Mouse (Mus musculus): Measurements from ENCODE around the gene Scaf1. TPM values are rescaled to one million over a fixed set of nuclear protein-coding genes. Genes with fewer than 3 reads are reported as not detected.
A peak's percentile ranks its signal among the peaks of the same experiment; 100 is the strongest.

The Scaf1 gene
- polyA plus RNA-seq, 1 experiment from 2014 or later = 42.1 TPM

- Histone ChIP-seq H3K4me1 (replicated peaks) (peaks cover 37% of the 10 kb centered on the region), H3K4me2 (peak overlapping the region; percentile 94; the same call in 1 of the 2 replicates), H3K9ac (replicated peaks) (no peak overlapping the region), H3K27me3 (no peaks in the 10 kb centered on the region), H3K4me3 (replicated peaks) (peak overlapping the region; percentile 19; the same call in 1 of the 2 replicates), H3K9me3 (no peaks in the 10 kb centered on the region), H3K36me3 (peaks cover 72% of the 10 kb centered on the region), H3K27ac (no peak overlapping the region)
- 78% methylated on average over 11 of the region's 11 CpGs for WGBS
- ATAC-seq (ENCODE audit: insufficient number of reproducible peaks, insufficient read depth, low FRiP score, low TSS enrichment, low read depth) = no peak
These were observed 16.4 kb downstream of the Scaf1 start for GRCm38 (mm10) chr7:44999753-45000152.

- Histone ChIP-seq H3K36me3 (peaks cover 72% of the 10 kb centered on the region), H3K27me3 (no peaks in the 10 kb centered on the region), H3K4me1 (replicated peaks) (peaks cover 33% of the 10 kb centered on the region), H3K4me3 (replicated peaks) (peak within 1 kb of the TSS; percentile 58), H3K4me2 (peak within 1 kb of the TSS; percentile 94), H3K27ac (peak within 1 kb of the TSS; percentile 90), H3K9me3 (no peaks in the 10 kb centered on the region), H3K9ac (replicated peaks) (peak within 1 kb of the TSS; percentile 79)
- no peak for ATAC-seq (ENCODE audit: insufficient number of reproducible peaks, insufficient read depth, low FRiP score, low TSS enrichment, low read depth)
- WGBS = 1% methylated on average over 18 of the region's 18 CpGs
These were observed 17.6 kb downstream of the Scaf1 start, which contains the start of gene Bcl2l12 for GRCm38 (mm10) chr7:44998501-44998955. Bcl2l12 (minus strand) TSS chr7:44998712.

DNA sequence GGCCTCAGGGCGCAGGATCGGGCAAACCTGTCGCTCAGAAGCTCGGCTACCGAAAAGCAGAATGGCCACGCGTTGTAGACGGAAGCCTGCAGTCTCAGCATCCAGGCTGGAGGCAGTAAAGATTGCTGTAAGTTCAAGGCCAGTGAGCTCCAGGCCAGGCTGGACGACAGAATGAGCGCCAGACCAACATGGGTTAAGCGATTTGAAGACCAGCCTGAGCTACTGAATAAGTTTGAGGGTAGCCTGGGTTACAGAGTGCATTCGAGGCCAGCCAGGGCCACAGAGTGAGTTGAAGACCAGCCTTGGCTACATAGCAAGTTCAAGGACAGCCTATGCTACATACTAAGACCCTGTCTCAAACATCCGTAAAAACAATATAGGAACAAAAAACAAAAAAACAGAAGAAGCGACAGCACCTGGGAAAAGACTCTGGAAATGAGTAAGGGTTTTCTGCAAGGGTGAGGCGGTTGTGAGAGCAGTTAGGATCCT lies 18.2 kb downstream of the Scaf1 start:
- Histone ChIP-seq H3K36me3 (peaks cover 72% of the 10 kb centered on the region), H3K27me3 (no peaks in the 10 kb centered on the region), H3K4me1 (replicated peaks) (peaks cover 33% of the 10 kb centered on the region), H3K9me3 (no peaks in the 10 kb centered on the region), H3K4me3 (replicated peaks) (peak overlapping the region; percentile 58), H3K9ac (replicated peaks) (peak overlapping the region; percentile 79), H3K4me2 (peak overlapping the region; percentile 94), H3K27ac (peak overlapping the region; percentile 90)
- ATAC-seq (ENCODE audit: insufficient number of reproducible peaks, insufficient read depth, low FRiP score, low TSS enrichment, low read depth) = no peak
- 3% methylated on average over 15 of the region's 15 CpGs for WGBS

- Histone ChIP-seq H3K4me1 (replicated peaks) (peaks cover 33% of the 10 kb centered on the region), H3K9ac (replicated peaks) (peak within 1 kb of the TSS; percentile 79), H3K4me2 (peak within 1 kb of the TSS; percentile 94), H3K27ac (peak within 1 kb of the TSS; percentile 90), H3K27me3 (no peaks in the 10 kb centered on the region), H3K9me3 (no peaks in the 10 kb centered on the region), H3K36me3 (peaks cover 72% of the 10 kb centered on the region), H3K4me3 (replicated peaks) (peak within 1 kb of the TSS; percentile 58)
- WGBS = under 1% methylated on average over 43 of the region's 43 CpGs
- peak; percentile 86 for ATAC-seq (ENCODE audit: insufficient number of reproducible peaks, insufficient read depth, low FRiP score, low TSS enrichment, low read depth)
These were observed 18.8 kb downstream of the Scaf1 start, which contains the start of gene Irf3 for GRCm38 (mm10) chr7:44997231-44997939. Irf3 (plus strand) TSS chr7:44997648.

DNA sequence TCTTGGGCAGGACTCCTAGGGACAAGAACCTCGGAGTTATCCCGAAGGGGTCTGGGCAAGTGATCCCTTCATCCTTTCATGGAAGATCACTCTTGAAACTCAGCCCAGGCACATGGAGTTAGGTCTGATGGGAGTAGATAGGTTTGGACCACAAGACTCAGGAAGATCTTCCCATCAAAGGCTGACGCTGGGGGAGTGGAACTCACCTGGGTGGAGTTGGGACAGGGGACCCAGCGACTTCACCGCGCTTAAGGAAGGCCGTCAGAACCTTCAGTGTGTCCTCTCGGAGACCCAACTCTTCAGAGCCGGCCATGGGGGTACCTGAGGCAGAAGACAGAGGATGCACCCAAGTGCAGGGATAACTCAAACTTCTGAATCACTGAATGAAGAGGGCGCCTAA lies 19.5 kb downstream of the Scaf1 start:
- ATAC-seq (ENCODE audit: insufficient number of reproducible peaks, insufficient read depth, low FRiP score, low TSS enrichment, low read depth) = no peak
- H3K4me3 ChIP-seq (replicated peaks) = peak overlapping the region; percentile 58
- no peaks in the 10 kb centered on the region for H3K9me3 ChIP-seq
- H3K27ac ChIP-seq = peak overlapping the region; percentile 82
- peak overlapping the region; percentile 79 for H3K9ac ChIP-seq (replicated peaks)
- H3K4me2 ChIP-seq = peak overlapping the region; percentile 94
- peaks cover 33% of the 10 kb centered on the region for H3K4me1 ChIP-seq (replicated peaks)
- 13% methylated on average over 10 of the region's 10 CpGs for WGBS
- peaks cover 72% of the 10 kb centered on the region for H3K36me3 ChIP-seq
- H3K27me3 ChIP-seq = no peaks in the 10 kb centered on the region

DNA sequence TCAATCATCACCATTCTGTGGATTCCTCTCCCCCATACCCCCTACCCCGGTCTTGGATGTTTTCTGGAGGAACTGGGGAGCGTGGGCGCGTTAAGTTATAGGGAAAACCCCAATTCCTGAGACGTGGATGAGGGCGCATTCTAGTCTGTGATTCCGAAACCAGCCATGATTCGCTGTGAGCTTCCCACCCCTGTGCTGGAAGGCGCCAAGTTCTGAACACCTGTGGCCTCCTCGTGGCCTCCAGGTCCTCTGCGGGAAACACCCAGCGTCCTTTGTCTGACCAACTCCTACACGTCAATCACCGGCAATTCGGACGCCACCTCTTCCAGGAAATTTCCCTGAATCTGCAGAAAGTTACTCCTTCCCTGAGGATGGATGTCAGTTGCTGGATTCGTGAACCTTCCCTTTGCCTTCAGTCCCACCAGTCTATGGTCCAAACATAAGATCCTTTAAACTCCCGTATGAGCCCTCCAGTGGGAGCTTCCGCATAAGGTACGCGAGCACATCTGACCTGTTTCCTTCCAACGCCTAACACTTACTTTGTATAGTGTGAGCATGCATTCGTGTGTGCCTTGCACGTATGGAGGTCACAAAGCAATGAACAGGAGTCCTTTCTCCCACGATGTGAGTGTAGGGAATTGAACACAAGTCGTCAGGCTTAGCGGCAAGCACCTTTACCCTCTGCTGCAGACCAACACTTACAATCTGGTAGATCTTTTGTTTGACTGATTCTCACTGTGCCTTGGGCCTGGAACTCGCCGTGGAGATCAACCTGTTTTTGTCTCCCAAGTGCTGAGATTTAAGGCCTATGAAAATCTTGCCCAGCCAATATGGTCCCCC lies 29.1 kb downstream of the Scaf1 start:
- no peaks in the 10 kb centered on the region for H3K27me3 ChIP-seq
- H3K36me3 ChIP-seq = peaks cover 51% of the 10 kb centered on the region
- no peaks in the 10 kb centered on the region for H3K9me3 ChIP-seq
- WGBS = under 1% methylated on average over 29 of the region's 29 CpGs
- ATAC-seq (ENCODE audit: insufficient number of reproducible peaks, insufficient read depth, low FRiP score, low TSS enrichment, low read depth) = peak; percentile 7; the same call in 1 of the 2 replicates
- peak overlapping the region; percentile 73 for H3K4me2 ChIP-seq
- H3K4me3 ChIP-seq (replicated peaks) = peak overlapping the region; percentile 93
- peak overlapping the region; percentile 96 for H3K27ac ChIP-seq
- H3K9ac ChIP-seq (replicated peaks) = peak overlapping the region; percentile 70
- peaks cover 38% of the 10 kb centered on the region for H3K4me1 ChIP-seq (replicated peaks)

- Histone ChIP-seq H3K4me3 (replicated peaks) (peak within 1 kb of the TSS; percentile 93), H3K27ac (peak within 1 kb of the TSS; percentile 96), H3K4me1 (replicated peaks) (peaks cover 38% of the 10 kb centered on the region), H3K9ac (replicated peaks) (peak within 1 kb of the TSS; percentile 96), H3K27me3 (no peaks in the 10 kb centered on the region), H3K36me3 (peaks cover 51% of the 10 kb centered on the region), H3K9me3 (no peaks in the 10 kb centered on the region), H3K4me2 (peak within 1 kb of the TSS; percentile 73)
- peak; percentile 97 for ATAC-seq (ENCODE audit: insufficient number of reproducible peaks, insufficient read depth, low FRiP score, low TSS enrichment, low read depth)
- under 1% methylated on average over 42 of the region's 42 CpGs for WGBS
These were observed 29.8 kb downstream of the Scaf1 start, which contains the start of gene Prmt1 for GRCm38 (mm10) chr7:44986192-44986878. Prmt1 (minus strand) TSS chr7:44986568.

DNA sequence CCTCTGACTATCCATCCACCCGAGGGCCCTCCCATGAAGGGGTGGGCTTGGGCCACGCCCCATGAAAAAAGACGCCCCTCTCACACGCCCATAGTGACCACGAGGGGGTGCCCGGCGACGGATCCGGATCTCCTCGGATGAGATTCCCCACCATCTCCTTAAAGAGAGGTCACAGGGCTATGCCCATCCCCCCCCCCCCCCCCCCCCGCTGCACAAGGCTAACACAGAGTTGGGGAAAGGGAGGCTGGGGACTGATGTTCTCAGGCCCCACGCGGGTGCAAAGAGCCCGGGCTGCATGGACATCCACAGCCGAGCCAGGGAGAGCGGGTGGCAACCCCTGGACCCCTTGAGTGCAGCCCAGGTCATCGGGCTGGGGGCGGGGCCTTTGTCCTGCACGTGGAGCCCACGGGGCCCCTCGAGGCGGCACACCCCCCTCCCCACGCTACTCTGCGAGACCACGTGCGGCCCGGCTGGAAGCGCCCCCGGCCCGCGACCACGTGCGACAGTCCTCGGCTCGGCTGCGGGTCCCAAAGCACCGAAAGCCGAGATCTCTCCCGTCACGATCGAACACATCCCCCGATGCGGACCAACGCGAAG lies 30.5 kb downstream of the Scaf1 start:
- Histone ChIP-seq H3K9ac (replicated peaks) (peak overlapping the region; percentile 96), H3K4me3 (replicated peaks) (peak overlapping the region; percentile 93), H3K27me3 (no peaks in the 10 kb centered on the region), H3K36me3 (peaks cover 52% of the 10 kb centered on the region), H3K4me2 (peak overlapping the region; percentile 68), H3K4me1 (replicated peaks) (peaks cover 38% of the 10 kb centered on the region), H3K27ac (peak overlapping the region; percentile 95), H3K9me3 (no peaks in the 10 kb centered on the region)
- no peak for ATAC-seq (ENCODE audit: insufficient number of reproducible peaks, insufficient read depth, low FRiP score, low TSS enrichment, low read depth)
- under 1% methylated on average over 44 of the region's 45 CpGs for WGBS

DNA sequence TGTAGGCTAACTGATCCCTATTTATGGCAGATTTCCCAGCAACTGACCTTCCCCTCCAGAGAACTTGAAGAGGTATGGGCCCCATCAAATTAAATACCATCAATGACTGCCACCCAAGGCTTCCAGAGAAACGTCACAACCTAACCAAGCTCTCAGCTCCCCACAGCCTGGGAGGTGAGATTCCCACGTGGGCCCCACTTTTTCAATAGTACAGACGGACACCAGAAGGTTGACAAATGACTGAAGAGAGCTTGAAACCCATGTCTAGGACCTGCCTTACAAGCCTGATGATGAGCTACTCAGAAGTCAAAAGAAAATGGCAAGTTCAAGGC lies 31.4 kb downstream of the Scaf1 start:
- no peak for ATAC-seq (ENCODE audit: insufficient number of reproducible peaks, insufficient read depth, low FRiP score, low TSS enrichment, low read depth)
- peaks cover 52% of the 10 kb centered on the region for H3K36me3 ChIP-seq
- H3K4me1 ChIP-seq (replicated peaks) = peaks cover 38% of the 10 kb centered on the region
- peak overlapping the region; percentile 95; the same call in 1 of the 2 replicates for H3K27ac ChIP-seq
- H3K4me3 ChIP-seq (replicated peaks) = peak overlapping the region; percentile 93
- H3K9me3 ChIP-seq = no peaks in the 10 kb centered on the region
- H3K4me2 ChIP-seq = peak overlapping the region; percentile 68
- H3K9ac ChIP-seq (replicated peaks) = no peak overlapping the region
- WGBS = 44% methylated on average over 3 of the region's 3 CpGs
- H3K27me3 ChIP-seq = no peaks in the 10 kb centered on the region
